Mouse (Mus musculus) bone marrow, adult 2 months (tissue): ENCODE results near the gene Pfn2. TPM values are rescaled to one million over a fixed set of nuclear protein-coding genes. Genes with fewer than 3 reads are reported as not detected.
"Not testable (repeated sequence)": the region's sequence is repeated elsewhere in the genome, so short reads cannot be mapped to it uniquely, and the experiment has no call there.

Source experiments
- H3K27ac ChIP-seq: fragments of 200-500 bp; 2 replicates; pipeline ENCODE4 v1.5.1; 2012; ENCODE audit warnings: low read depth, mild to moderate bottlenecking, control low read depth, inconsistent platforms, low read length; ENCODE audit not compliant: control insufficient read depth, poor library complexity, insufficient read depth
- H3K4me1 ChIP-seq: fragments of 200-500 bp; 2 replicates; pipeline ENCODE4 v1.6.1; 2011; ENCODE audit warnings: low read length; ENCODE audit not compliant: control insufficient read depth, insufficient read depth
- H3K4me3 ChIP-seq: fragments of 200-500 bp; replicated peaks from 2 replicates; pipeline ENCODE3; 2011; ENCODE audit warnings: mild to moderate bottlenecking, low read depth, low read length, control low read depth; ENCODE audit not compliant: control insufficient read depth
- CTCF ChIP-seq: fragments of 200-500 bp; IDR thresholded peaks from 2 replicates; pipeline ENCODE4 v1.5.1; 2011; ENCODE audit warnings: low read length, control low read depth; ENCODE audit not compliant: control insufficient read depth, insufficient read depth
- POLR2A ChIP-seq: fragments of 200-500 bp; IDR thresholded peaks from 2 replicates; pipeline ENCODE4 v1.6.1; 2011; ENCODE audit warnings: low read depth, mild to moderate bottlenecking, control low read depth, low read length, borderline replicate concordance; ENCODE audit not compliant: control insufficient read depth
- WGBS: fragments of 180-500 bp; shearing (Covaris S2); methylation state at CpG from one replicate; pipeline ENCODE4 v1.1.7; 2018; 5-methylcytosine and 5-hydroxymethylcytosine counted together
- polyA plus RNA-seq: library from polyadenylated mRNA; stranded (reverse); fragments of >200 nt; gene quantifications from 2 replicates; pipeline ENCODE4 v1.2.4, GENCODE M21; 2011; ENCODE audit warnings: low replicate concordance; ENCODE audit not compliant: missing spikeins, insufficient read depth, insufficient read length

Gene Pfn2
- polyA plus RNA-seq, 1 experiment: 5.6 TPM

GRCm38 (mm10) chr3:57815447-57815846 is 32.4 kb downstream of the Pfn2 start:
- Histone ChIP-seq H3K27ac (no peak overlapping the region), H3K4me1 (no peaks in the 10 kb centered on the region), H3K4me3 (no peak overlapping the region)
- TF ChIP-seq CTCF (no peak), POLR2A (no peak)
- WGBS: 90% methylated on average over 6 of the region's 6 CpGs

GRCm38 (mm10) chr3:57795071-57795470 is 52.8 kb downstream of the Pfn2 start:
- WGBS: 86% methylated on average over 6 of the region's 6 CpGs
- H3K4me3 ChIP-seq, H3K4me1 ChIP-seq, H3K27ac ChIP-seq: not testable (repeated sequence)

Other genes starting within 250 kb of the Pfn2 start
- 21.8 and 22.2 TPM in 2 replicates for gene Commd2, start 196.4 kb downstream of the Pfn2 start, polyA plus RNA-seq
- not detected in 2 replicates for gene Ankub1, start 155.3 kb downstream of the Pfn2 start, polyA plus RNA-seq
- 1.9 and 22.1 TPM in 2 replicates for gene Rnf13, start 112.0 kb downstream of the Pfn2 start, polyA plus RNA-seq